Mouse (Mus musculus) urinary bladder, postnatal 4 days (tissue): ENCODE data around the gene Mrs2.
"Not testable (repeated sequence)": the region's sequence is repeated elsewhere in the genome, so short reads cannot be mapped to it uniquely, and the experiment has no call there.

Experiments used
- DNase-seq, 2 experiments: peaks; one replicate each; pipeline ENCODE4 v3.0.0; 2021 to 2022; ENCODE audit warnings: low spot score in 2 of 2

Mrs2 gene

GRCm38 (mm10) chr13:24981031-24981430, 39.1 kb downstream of the Mrs2 start:
- no peak for DNase-seq

- DNase-seq: no peak
Observed at GRCm38 (mm10) chr13:24977820-24978342, 42.3 kb downstream of the Mrs2 start.

- DNase-seq: no peak
Observed at GRCm38 (mm10) chr13:24976384-24976783, 43.8 kb downstream of the Mrs2 start.

- DNase-seq: not testable (repeated sequence)
Observed at GRCm38 (mm10) chr13:24971776-24972175, 48.4 kb downstream of the Mrs2 start.

GRCm38 (mm10) chr13:24965846-24966201, 54.4 kb downstream of the Mrs2 start:
- no peak for DNase-seq

GRCm38 (mm10) chr13:24965130-24965845, 54.9 kb downstream of the Mrs2 start:
- no peak for DNase-seq

GRCm38 (mm10) chr13:24962119-24962518, 58.1 kb downstream of the Mrs2 start:
- DNase-seq: no peak

GRCm38 (mm10) chr13:24960084-24960483, 60.1 kb downstream of the Mrs2 start:
- no peak for DNase-seq

- DNase-seq: no peak
Observed at GRCm38 (mm10) chr13:24958671-24959070, 61.5 kb downstream of the Mrs2 start.

GRCm38 (mm10) chr13:24955500-24955899, 64.7 kb downstream of the Mrs2 start:
- no peak for DNase-seq

GRCm38 (mm10) chr13:24955091-24955490, 65.1 kb downstream of the Mrs2 start:
- no peak for DNase-seq

GRCm38 (mm10) chr13:24952659-24953058, 67.5 kb downstream of the Mrs2 start:
- no peak for DNase-seq

- DNase-seq: no peak
Observed at GRCm38 (mm10) chr13:24948870-24949269, 71.3 kb downstream of the Mrs2 start.

- no peak for DNase-seq
Observed at GRCm38 (mm10) chr13:24947158-24947557, 73.0 kb downstream of the Mrs2 start.

- peak in 1 of 2 experiments; percentile 43 for DNase-seq
Observed at GRCm38 (mm10) chr13:24945567-24945966, 74.6 kb downstream of the Mrs2 start.

- no peak for DNase-seq
Observed at GRCm38 (mm10) chr13:24943303-24943702, 76.9 kb downstream of the Mrs2 start.

GRCm38 (mm10) chr13:24942512-24943282, 77.5 kb downstream of the Mrs2 start, which contains the start of gene Gpld1:
Gene Gpld1, plus strand, starts transcription at chr13:24943152.
- DNase-seq: no peak

- no peak for DNase-seq
Observed at GRCm38 (mm10) chr13:24939472-24939871, 80.7 kb downstream of the Mrs2 start.

GRCm38 (mm10) chr13:24938683-24939082, 81.5 kb downstream of the Mrs2 start:
- DNase-seq: peak; percentile 50 to 71

- no peak for DNase-seq
Observed at GRCm38 (mm10) chr13:24937839-24938166, 82.4 kb downstream of the Mrs2 start.
